Mouse (Mus musculus) activated CD4-positive, CD25-positive, alpha-beta regulatory T cell, adult 9 weeks (primary cell): ENCODE data around the gene Pfdn2. TPM values are rescaled to one million over a fixed set of nuclear protein-coding genes. Genes with fewer than 3 reads are reported as not detected.

Source experiments
- polyA plus RNA-seq: library from polyadenylated mRNA; unstranded; fragments of 100-300 nt; shearing (Covaris generic); gene quantifications from one replicate; pipeline ENCODE4 v1.2.1, GENCODE M21; 2017

The Pfdn2 gene
- 113 TPM for polyA plus RNA-seq

DNA sequence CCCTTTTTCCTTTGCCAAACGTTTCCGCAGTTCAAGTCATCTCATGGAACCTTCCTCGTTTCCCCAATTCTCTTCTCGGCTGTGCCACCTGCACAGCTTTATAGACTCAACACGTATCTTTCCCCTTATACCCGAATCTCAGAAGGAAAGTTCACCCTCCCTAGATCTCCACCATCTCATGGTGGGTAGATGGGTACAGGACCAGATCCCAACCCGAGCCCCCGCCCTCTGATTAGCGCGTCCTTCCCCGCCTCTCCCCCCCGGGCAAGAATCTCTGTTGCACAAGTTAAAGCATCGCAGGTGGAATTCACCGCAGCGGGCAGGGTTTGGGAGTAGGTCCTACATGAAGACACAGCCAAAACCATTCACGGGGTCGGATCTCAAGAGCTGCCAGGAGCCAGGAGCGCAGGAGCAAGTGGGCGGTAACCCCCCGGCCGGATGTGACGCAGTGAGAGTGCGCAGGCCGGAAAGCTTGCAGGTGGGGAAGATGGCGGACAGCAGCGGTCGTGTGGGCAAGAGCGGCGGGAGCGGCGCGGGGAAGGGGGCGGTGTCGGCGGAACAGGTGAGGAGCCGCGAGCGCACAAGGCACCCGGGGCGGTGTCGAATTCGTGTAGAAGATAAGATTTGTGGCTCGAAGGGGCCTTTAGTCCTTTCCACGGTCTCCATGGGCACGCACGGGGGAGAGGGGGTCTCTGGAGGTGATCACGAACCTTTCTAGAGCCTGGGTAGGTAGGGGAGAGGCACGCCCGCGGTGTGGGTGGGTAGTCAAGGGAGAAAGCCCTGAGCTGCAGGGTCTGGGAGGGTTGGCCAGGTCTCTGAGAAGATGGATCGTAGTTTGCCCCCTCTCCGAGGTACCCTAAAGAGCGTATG is at the start of gene Pfdn2, which contains the start of gene Nit1:
Pfdn2 (plus strand) TSS at position 446 of the 870 bp plus-strand sequence.
Nit1 (minus strand) TSS at position 422 of the 870 bp plus-strand sequence.

DNA sequence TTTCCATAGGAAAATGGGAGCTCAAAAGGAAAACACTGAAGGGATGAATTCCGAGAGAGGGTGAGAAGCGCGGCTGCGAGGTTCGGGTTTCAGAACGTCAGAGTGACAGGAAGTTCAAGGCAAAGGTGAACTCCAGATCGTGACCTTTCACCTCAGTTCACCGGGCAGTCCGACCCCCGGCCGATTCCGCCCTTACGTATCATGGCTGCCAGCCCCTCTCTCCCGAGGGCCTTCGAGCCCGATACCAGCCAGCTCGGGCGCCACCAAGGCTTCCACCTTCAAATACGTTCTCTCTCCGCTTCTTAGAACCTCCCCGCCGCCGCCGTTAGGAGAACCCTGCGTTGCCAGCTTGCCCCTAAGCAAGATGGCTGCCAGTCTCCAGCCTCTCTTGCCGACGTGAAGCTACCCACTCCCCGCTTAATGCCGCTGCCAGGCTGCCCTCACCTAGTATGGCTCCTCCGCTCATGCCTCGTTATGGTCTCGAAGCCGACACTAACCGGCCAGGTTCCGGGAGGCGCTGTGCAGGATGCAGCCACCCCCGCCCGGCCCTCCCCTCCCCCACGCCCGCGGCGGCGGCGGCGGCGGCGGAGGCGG is 16.5 kb upstream of the Pfdn2 start, which contains the start of gene Dedd:
Dedd (plus strand) TSS at position 307 of the 594 bp plus-strand sequence.

DNA sequence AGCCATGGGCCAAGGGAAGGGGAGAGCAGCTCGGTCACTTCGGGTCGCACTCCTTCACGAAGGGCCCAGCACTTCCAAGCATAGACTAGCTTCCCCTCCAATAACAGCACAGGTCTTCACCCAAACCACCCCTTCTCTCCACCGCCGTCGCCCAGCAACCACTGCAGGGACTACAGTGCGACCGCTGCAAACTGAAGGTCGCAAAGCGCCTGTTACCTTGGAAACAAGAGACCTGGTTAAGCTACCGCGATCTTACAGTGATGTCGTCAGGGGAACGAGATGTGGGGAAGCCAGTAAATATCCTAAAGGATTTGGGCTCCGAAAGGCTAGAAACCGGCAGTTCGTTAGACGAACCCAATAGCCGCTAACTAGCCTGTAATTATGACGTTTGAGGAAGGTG is 15.2 kb downstream of the Pfdn2 start, which contains the start of gene Klhdc9:
Klhdc9 (minus strand) TSS at position 143 of the 400 bp plus-strand sequence.

DNA sequence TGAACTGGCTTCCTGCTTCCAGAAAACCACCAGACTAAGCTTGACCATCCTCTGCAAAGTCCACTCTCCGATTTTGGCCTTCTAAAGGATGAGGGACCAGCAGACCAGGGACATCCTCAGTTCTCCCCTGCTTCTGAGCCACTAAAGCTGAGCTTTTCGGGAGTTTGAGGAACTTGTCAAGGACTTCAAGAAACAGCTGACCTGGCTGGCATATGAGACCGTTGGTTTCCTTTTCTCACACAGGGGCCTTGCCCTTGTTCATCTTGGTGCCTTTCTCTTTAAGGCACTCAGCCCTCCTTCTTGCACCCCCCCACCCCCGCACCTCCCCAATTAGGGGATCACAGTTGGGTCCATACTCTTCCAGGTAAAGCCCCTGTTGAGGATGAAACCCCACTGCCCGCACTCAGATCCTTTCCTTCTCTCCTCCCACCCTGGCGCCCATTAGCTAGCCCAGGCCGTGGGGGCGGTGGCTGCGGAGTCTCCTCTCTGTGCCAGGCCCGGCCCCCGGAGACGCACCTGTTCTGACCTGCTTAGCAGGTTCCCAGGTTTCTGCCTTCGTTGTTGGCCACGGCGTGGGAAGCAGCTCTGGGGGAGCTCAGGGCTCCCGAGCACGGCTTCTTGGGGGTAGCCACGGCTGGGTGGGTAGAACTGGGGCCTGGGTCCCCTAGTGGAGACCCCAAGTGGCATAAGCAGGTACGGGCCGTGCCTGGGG is 24.5 kb downstream of the Pfdn2 start, which contains the start of gene Nectin4:
Nectin4 (plus strand) TSS at position 255 of the 712 bp plus-strand sequence.

DNA sequence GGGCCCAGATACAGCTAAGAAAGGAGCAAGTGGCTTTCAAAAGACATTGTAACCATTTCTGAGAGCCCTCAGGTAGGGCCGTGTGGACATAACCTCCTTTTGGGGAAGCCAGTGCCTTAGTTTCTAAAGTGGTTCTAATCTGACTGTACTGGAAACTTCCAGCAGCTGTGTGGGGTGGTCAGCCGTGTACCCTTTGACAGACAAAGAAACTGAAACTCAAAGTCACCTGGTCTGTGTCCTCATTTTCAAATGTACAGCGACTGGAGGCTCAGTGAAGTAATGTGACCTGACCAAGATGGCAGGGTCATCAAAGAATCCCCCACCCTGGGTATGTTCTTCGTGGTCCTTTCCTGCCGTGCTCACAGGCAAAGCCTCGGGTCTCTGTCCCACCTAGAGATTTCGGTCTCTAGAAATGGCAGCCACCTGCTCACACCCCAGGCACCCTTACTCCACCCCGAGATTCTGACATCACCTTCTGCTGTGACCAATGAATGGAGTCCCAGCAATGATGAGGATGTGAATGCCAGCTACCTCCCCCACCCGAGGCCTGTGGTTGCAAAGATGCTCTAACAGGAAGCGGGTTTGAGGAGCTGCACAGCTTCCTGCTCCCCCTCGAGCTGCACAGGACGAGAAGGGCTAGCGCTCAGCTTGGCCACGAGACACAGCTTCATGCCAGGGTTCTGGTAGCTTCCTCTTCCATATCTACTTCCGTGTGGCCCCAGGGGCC is 43.1 kb downstream of the Pfdn2 start, which contains the start of gene Arhgap30:
Arhgap30 (plus strand) TSS at position 579 of the 727 bp plus-strand sequence.

Other genes with a start within 250 kb of the Pfdn2 start
- 2.1 TPM for gene Cfap126, start 231.8 kb upstream of the Pfdn2 start, polyA plus RNA-seq
- gene Sdhc, start 195.1 kb upstream of the Pfdn2 start, polyA plus RNA-seq = 173 TPM
- gene Mpz, start 195.0 kb upstream of the Pfdn2 start, polyA plus RNA-seq = not detected
- not detected for gene Pcp4l1, start 149.4 kb upstream of the Pfdn2 start, polyA plus RNA-seq
- gene Nr1i3, start 131.7 kb upstream of the Pfdn2 start, polyA plus RNA-seq = 0.38 TPM
- 38.8 TPM for gene Tomm40l, start 123.2 kb upstream of the Pfdn2 start, polyA plus RNA-seq
- gene Apoa2, start 120.6 kb upstream of the Pfdn2 start, polyA plus RNA-seq = not detected
- gene Fcer1g, start 111.3 kb upstream of the Pfdn2 start, polyA plus RNA-seq = 10.2 TPM
- not detected for gene Adamts4, start 95.2 kb upstream of the Pfdn2 start, polyA plus RNA-seq
- gene Ndufs2, start 94.3 kb upstream of the Pfdn2 start, polyA plus RNA-seq = 185 TPM
- 44.0 TPM for gene B4galt3, start 75.3 kb upstream of the Pfdn2 start, polyA plus RNA-seq
- gene Ppox, start 64.5 kb upstream of the Pfdn2 start, polyA plus RNA-seq = 71.0 TPM
- gene Usp21, start 57.7 kb upstream of the Pfdn2 start, polyA plus RNA-seq = 63.3 TPM
- gene Ufc1, start 50.6 kb upstream of the Pfdn2 start, polyA plus RNA-seq = 67.8 TPM
- gene Dedd, start 16.5 kb upstream of the Pfdn2 start, polyA plus RNA-seq = 41.6 TPM
- gene Nit1, start within 50 bp of the Pfdn2 start, polyA plus RNA-seq = 57.0 TPM
- gene Klhdc9, start 15.1 kb downstream of the Pfdn2 start, polyA plus RNA-seq = 0.24 TPM
- 0.17 TPM for gene Nectin4, start 24.4 kb downstream of the Pfdn2 start, polyA plus RNA-seq
- gene Arhgap30, start 43.3 kb downstream of the Pfdn2 start, polyA plus RNA-seq = 268 TPM
- gene Usf1, start 65.6 kb downstream of the Pfdn2 start, polyA plus RNA-seq = 97.6 TPM
- 4.0 TPM for gene Tstd1, start 73.2 kb downstream of the Pfdn2 start, polyA plus RNA-seq
- gene F11r, start 91.9 kb downstream of the Pfdn2 start, polyA plus RNA-seq = 0.40 TPM
- gene Alyref2, start 157.8 kb downstream of the Pfdn2 start, polyA plus RNA-seq = 9.2 TPM
- gene Itln1, start 189.6 kb downstream of the Pfdn2 start, polyA plus RNA-seq = not detected
- 0.35 TPM for gene Cd244a, start 213.5 kb downstream of the Pfdn2 start, polyA plus RNA-seq